Mouse (Mus musculus) midbrain, embryonic 16.5 days (tissue): ENCODE results near the gene Ifrd2. TPM values are rescaled to one million over a fixed set of nuclear protein-coding genes. Genes with fewer than 3 reads are reported as not detected.
A peak's percentile ranks its signal among the peaks of the same experiment; 100 is the strongest.

Experiments
- ATAC-seq: fragments of 200-750 bp; cut with Nextera tagmentation; 2 replicates; pipeline ENCODE4 v1.8.0; 2017; ENCODE audit warnings: moderate TSS enrichment
- H3K27ac ChIP-seq: fragments of 300-500 bp; sonication (generic); 2 replicates; pipeline ENCODE4 v1.5.1; 2014; ENCODE audit warnings: mild to moderate bottlenecking, low read length, mixed read lengths
- H3K27me3 ChIP-seq: fragments of 300-500 bp; sonication (generic); 2 replicates; pipeline ENCODE4 v1.6.1; 2014; ENCODE audit warnings: low read depth, low read length, mixed read lengths; ENCODE audit not compliant: control insufficient read depth, insufficient read depth
- H3K36me3 ChIP-seq: fragments of 300-500 bp; sonication (generic); 2 replicates; pipeline ENCODE4 v1.6.1; 2014; ENCODE audit warnings: mild to moderate bottlenecking, low read length, moderate library complexity, mixed read lengths; ENCODE audit not compliant: control insufficient read depth, insufficient read depth
- H3K4me1 ChIP-seq: fragments of 300-500 bp; sonication (generic); 2 replicates; pipeline ENCODE4 v1.6.1; 2014; ENCODE audit warnings: mild to moderate bottlenecking, low read length, mixed read lengths; ENCODE audit not compliant: control insufficient read depth, insufficient read depth
- H3K4me2 ChIP-seq: fragments of 300-500 bp; sonication (generic); 2 replicates; pipeline ENCODE4 v1.6.1; 2014; ENCODE audit warnings: mild to moderate bottlenecking, low read length, mixed read lengths
- H3K4me3 ChIP-seq: fragments of 300-500 bp; sonication (generic); 2 replicates; pipeline ENCODE4 v1.5.1; 2014; ENCODE audit warnings: low read depth, mild to moderate bottlenecking, low read length, moderate library complexity, mixed read lengths
- H3K9ac ChIP-seq: fragments of 300-500 bp; sonication (generic); 2 replicates; pipeline ENCODE4 v1.6.1; 2014; ENCODE audit warnings: low read depth, low read length, mixed read lengths
- H3K9me3 ChIP-seq: fragments of 300-500 bp; sonication (generic); replicated peaks from 2 replicates; pipeline ENCODE4 v1.6.1; 2014; ENCODE audit warnings: mild to moderate bottlenecking, low read length, mixed read lengths; ENCODE audit not compliant: control insufficient read depth, poor library complexity, severe bottlenecking
- WGBS: fragments of 180-500 bp; shearing (Covaris S2); extraction: QIAGEN DNeasy Blood & Tissue Kit; methylation state at CpG from one replicate; pipeline ENCODE4 v1.1.7; 2014; 5-methylcytosine and 5-hydroxymethylcytosine counted together
- polyA plus RNA-seq: library from polyadenylated mRNA; unstranded; fragments of >200 nt; fragmentation: Nextera tagmentation; extraction: Ambion mirVana; gene quantifications from 2 replicates; pipeline ENCODE4 v1.2.1, GENCODE M21; 2015

Ifrd2 gene
- polyA plus RNA-seq, 1 experiment from 2014 or later = 14.6 TPM

DNA sequence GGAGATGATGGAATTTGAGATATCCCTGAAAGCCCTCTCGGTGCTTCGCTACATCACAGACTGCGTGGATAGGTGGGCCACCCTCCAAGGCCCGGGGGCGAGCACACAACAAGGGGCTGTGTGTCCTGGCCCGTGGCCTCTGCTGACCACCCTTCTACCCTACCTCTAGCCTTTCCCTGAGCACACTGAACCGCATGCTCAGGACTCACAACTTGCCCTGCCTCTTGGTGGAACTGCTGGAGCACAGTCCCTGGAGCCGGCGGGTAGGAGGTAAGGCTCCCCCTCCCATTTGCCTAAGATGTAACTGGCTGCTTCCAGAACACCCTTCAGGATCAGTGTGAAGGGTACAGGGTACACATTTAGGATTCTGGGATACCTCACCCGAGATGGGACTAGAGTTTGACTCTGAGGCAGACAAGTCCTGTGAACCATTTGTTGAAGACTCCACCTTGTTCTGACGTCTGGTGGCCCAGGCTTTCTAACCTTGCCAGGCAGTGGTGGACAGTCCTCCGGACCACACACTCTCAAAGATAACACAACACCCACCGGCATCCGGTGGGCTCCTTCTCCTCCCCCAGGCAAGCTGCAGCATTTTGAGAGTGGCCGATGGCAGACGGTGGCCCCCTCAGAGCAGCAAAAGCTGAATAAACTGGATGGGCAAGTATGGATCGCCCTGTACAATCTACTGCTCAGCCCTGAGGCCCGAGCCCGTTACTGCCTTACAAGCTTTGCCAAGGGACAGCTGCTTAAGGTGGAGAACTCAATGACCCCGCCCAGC, 38.0 kb upstream of the Ifrd2 start:
- H3K9me3 ChIP-seq = no peaks in the 10 kb centered on the region
- peaks cover 28% of the 10 kb centered on the region for H3K4me1 ChIP-seq
- H3K36me3 ChIP-seq = 0 out of 2 replicates have a peak, but pooled peaks cover 6% of the 10 kb centered on the region
- no peak overlapping the region for H3K4me2 ChIP-seq
- 89% methylated on average over 20 of the region's 20 CpGs for WGBS
- no peak overlapping the region for H3K9ac ChIP-seq
- peaks cover 33% of the 10 kb centered on the region for H3K27me3 ChIP-seq
- no peak for ATAC-seq
- no peak overlapping the region for H3K27ac ChIP-seq
- no peak overlapping the region for H3K4me3 ChIP-seq

- H3K9me3 ChIP-seq = no peaks in the 10 kb centered on the region
- no peak for ATAC-seq
- peak overlapping the region; percentile 62 for H3K4me2 ChIP-seq
- no peak overlapping the region for H3K27ac ChIP-seq
- 23% methylated on average over 23 of the region's 23 CpGs for WGBS
- H3K36me3 ChIP-seq = no peaks in the 10 kb centered on the region
- H3K27me3 ChIP-seq = peaks cover 33% of the 10 kb centered on the region
- H3K4me1 ChIP-seq = peaks cover 32% of the 10 kb centered on the region
- H3K4me3 ChIP-seq = no peak overlapping the region
- H3K9ac ChIP-seq = no peak overlapping the region
These were observed 36.8 kb upstream of the Ifrd2 start for GRCm38 (mm10) chr9:107550491-107551116.

- peaks cover 33% of the 10 kb centered on the region for H3K27me3 ChIP-seq
- peak within 1 kb of the TSS; percentile 32 for H3K4me3 ChIP-seq
- 2% methylated on average over 62 of the region's 63 CpGs for WGBS
- ATAC-seq = no peak
- H3K27ac ChIP-seq = no peak within 1 kb of the TSS
- H3K4me2 ChIP-seq = peak within 1 kb of the TSS; percentile 62
- no peaks in the 10 kb centered on the region for H3K36me3 ChIP-seq
- peaks cover 37% of the 10 kb centered on the region for H3K4me1 ChIP-seq
- peak within 1 kb of the TSS; percentile 51 for H3K9ac ChIP-seq
- no peaks in the 10 kb centered on the region for H3K9me3 ChIP-seq
These were observed 36.1 kb upstream of the Ifrd2 start, which contains the start of gene Rassf1 for GRCm38 (mm10) chr9:107551117-107551889. Gene Rassf1 (plus strand): TSS chr9:107551555.

DNA sequence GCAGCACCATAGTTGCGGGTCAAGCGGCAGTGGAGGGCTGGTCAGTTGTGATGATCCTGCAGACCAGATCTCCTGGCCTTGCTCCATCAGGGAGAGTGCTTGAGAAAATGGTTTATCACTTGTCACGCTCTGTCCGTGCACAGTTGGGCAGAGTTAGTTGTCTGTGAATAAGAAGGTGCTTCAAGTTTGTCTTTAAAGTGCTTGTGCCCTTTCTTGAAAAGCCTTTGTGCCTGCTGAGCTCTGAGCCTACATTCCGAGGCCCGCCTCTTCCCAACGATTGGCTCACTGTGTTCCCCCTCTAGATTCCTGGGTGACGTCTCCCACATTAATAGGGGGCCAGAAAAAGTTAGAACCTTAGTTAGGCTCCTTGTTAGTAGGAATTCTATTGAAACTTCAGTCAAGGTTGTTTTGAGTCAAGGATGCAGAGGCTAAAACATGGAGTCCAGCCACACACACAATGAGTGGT, 35.5 kb upstream of the Ifrd2 start:
- H3K9ac ChIP-seq = peak overlapping the region; percentile 51
- no peaks in the 10 kb centered on the region for H3K36me3 ChIP-seq
- no peak for ATAC-seq
- 10% methylated on average over 8 of the region's 8 CpGs for WGBS
- no peak overlapping the region for H3K27ac ChIP-seq
- H3K27me3 ChIP-seq = peaks cover 33% of the 10 kb centered on the region
- H3K4me1 ChIP-seq = peaks cover 38% of the 10 kb centered on the region
- peak overlapping the region; percentile 32 for H3K4me3 ChIP-seq
- H3K4me2 ChIP-seq = peak overlapping the region; percentile 62
- H3K9me3 ChIP-seq = no peaks in the 10 kb centered on the region

DNA sequence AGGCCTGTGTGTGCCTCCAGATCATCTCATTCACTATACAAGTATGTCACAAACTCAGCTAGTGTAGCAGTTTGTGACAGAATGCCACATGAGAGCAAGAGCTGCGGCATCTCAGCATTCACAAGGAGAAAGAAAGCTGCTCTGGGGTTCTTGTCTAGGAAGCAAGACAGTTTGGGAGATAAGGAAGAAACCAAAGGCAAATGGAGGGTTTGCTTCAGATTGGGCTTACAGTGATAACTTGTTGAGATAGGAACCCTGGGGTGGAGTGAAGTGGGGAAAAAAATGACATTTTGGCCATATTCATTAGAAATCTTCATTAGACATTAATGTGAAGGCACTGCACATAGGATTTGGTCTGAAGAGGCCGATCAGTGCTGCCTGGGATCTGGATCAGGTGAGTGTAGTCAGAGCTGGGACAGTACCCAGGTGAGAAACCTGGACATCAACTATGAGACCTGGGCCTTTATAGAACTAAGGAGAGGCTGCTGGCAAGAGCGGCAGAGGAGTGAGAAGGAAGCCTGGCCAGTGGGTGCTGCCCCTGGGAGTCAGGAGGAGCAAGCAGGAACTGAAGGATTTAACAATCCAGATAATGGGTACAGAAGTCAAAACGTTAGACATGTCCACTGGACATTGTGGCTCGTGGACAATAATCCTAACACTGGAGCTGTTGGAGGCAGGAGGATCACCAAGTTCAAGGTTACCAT, 34.6 kb upstream of the Ifrd2 start:
- Histone ChIP-seq H3K36me3 (peaks cover 5% of the 10 kb centered on the region), H3K4me1 (peaks cover 33% of the 10 kb centered on the region), H3K27ac (no peak overlapping the region), H3K27me3 (peaks cover 33% of the 10 kb centered on the region), H3K9me3 (no peaks in the 10 kb centered on the region), H3K9ac (no peak overlapping the region), H3K4me2 (peak overlapping the region; percentile 87), H3K4me3 (no peak overlapping the region)
- no peak for ATAC-seq
- WGBS = 82% methylated on average over 5 of the region's 5 CpGs

GRCm38 (mm10) chr9:107553541-107554318, 33.7 kb upstream of the Ifrd2 start:
- Histone ChIP-seq H3K4me2 (peak overlapping the region; percentile 87), H3K4me1 (peaks cover 33% of the 10 kb centered on the region), H3K36me3 (peaks cover 10% of the 10 kb centered on the region)

GRCm38 (mm10) chr9:107554319-107554825, 33.1 kb upstream of the Ifrd2 start:
- under 1% methylated on average over 53 of the region's 53 CpGs for WGBS
- peak; percentile 93 for ATAC-seq
- Histone ChIP-seq H3K36me3 (peaks cover 16% of the 10 kb centered on the region), H3K4me3 (peak overlapping the region; percentile 80), H3K27me3 (peaks cover 31% of the 10 kb centered on the region), H3K9ac (peak overlapping the region; percentile 88), H3K4me1 (peaks cover 33% of the 10 kb centered on the region), H3K27ac (peak overlapping the region; percentile 91), H3K9me3 (no peaks in the 10 kb centered on the region), H3K4me2 (peak overlapping the region; percentile 87)

More at GRCm38 (mm10) chr9:107553541-107554318, 33.7 kb upstream of the Ifrd2 start:
- Histone ChIP-seq H3K4me3 (peak overlapping the region; percentile 80), H3K27ac (peak overlapping the region; percentile 84), H3K9ac (peak overlapping the region; percentile 88), H3K27me3 (peaks cover 33% of the 10 kb centered on the region), H3K9me3 (no peaks in the 10 kb centered on the region)
- peak; percentile 77 for ATAC-seq
- 7% methylated on average over 37 of the region's 37 CpGs for WGBS
